Mouse (Mus musculus) MEL (cell line): ENCODE measurements at regions not wholly inside any gene's neighbourhood (a gene's known extent, or its start where the extent isn't known, plus 50 kb on each side); places are given as distances from the start of the nearest gene placed in this dataset.

ENCODE experiments used
- DNase-seq: peaks from one replicate; pipeline ENCODE4 v3.0.0; 2011; ENCODE audit warnings: low read depth, low spot score
- H3K27ac ChIP-seq: 2 replicates; pipeline ENCODE4 v1.5.1; 2012; ENCODE audit warnings: low read depth, mild to moderate bottlenecking, control low read depth, low read length, moderate library complexity; ENCODE audit not compliant: control insufficient read depth
- H3K27me3 ChIP-seq, 2 experiments: fragments of 150-350 bp in 1 of 2; sonication (generic) in 1 of 2; 2 replicates each; pipeline ENCODE4 v1.6.1; 2012; ENCODE audit warnings: low read length in 2 of 2, mild to moderate bottlenecking in 2 of 2, improper control_type of control experiment in 1 of 2, moderate library complexity in 1 of 2; ENCODE audit not compliant: insufficient read depth in 2 of 2, control insufficient read depth in 1 of 2
- H3K36me3 ChIP-seq, 2 experiments: 2 replicates each; pipeline ENCODE4 v1.6.1; 2012 to 2014; ENCODE audit warnings: low read length in 2 of 2, improper control_type of control experiment in 1 of 2, inconsistent platforms in 1 of 2, mild to moderate bottlenecking in 1 of 2; ENCODE audit not compliant: insufficient read depth in 2 of 2, control insufficient read depth in 1 of 2
- H3K4me1 ChIP-seq, 2 experiments: fragments of 150-350 bp in 1 of 2; sonication (generic) in 1 of 2; 2 replicates each; pipeline ENCODE4 v1.6.1; 2012; ENCODE audit warnings: low read length in 2 of 2, improper control_type of control experiment in 1 of 2, mild to moderate bottlenecking in 1 of 2; ENCODE audit not compliant: insufficient read depth in 2 of 2, control insufficient read depth in 1 of 2
- H3K4me3 ChIP-seq, 2 experiments: fragments of 150-350 bp in 1 of 2; sonication (generic) in 1 of 2; 2 replicates each; pipeline ENCODE4 v1.5.1; 2012; ENCODE audit warnings: low read depth in 2 of 2, low read length in 2 of 2, mild to moderate bottlenecking in 2 of 2, moderate library complexity in 2 of 2, control low read depth in 1 of 2, improper control_type of control experiment in 1 of 2; ENCODE audit not compliant: control insufficient read depth in 1 of 2, insufficient read depth in 1 of 2
- H3K79me2 ChIP-seq: 2 replicates; pipeline ENCODE4 v1.6.1; 2012; ENCODE audit warnings: mild to moderate bottlenecking, low read length, moderate library complexity; ENCODE audit not compliant: control insufficient read depth, poor library complexity, insufficient read depth
- H3K9ac ChIP-seq: 2 replicates; pipeline ENCODE4 v1.6.1; 2012; ENCODE audit warnings: low read depth, mild to moderate bottlenecking, control low read depth, low read length, moderate library complexity; ENCODE audit not compliant: control insufficient read depth, poor library complexity, severe bottlenecking
- H3K9me3 ChIP-seq: fragments of 150-350 bp; sonication (generic); replicated peaks from 2 replicates; pipeline ENCODE4 v1.6.1; 2012; ENCODE audit warnings: mild to moderate bottlenecking, low read length, improper control_type of control experiment, moderate library complexity; ENCODE audit not compliant: insufficient read depth
- BHLHE40 ChIP-seq: IDR thresholded peaks from 2 replicates; pipeline ENCODE4 v1.6.1; 2012; ENCODE audit warnings: low read depth, mild to moderate bottlenecking, inconsistent platforms, low read length, improper control_type of control experiment, borderline replicate concordance
- CHD2 ChIP-seq: IDR thresholded peaks from 2 replicates; pipeline ENCODE4 v1.6.1; 2011; ENCODE audit warnings: low read length, improper control_type of control experiment
- ELF1 ChIP-seq: IDR thresholded peaks from 2 replicates; pipeline ENCODE4 v1.6.1; 2014; ENCODE audit warnings: low read depth, mild to moderate bottlenecking, inconsistent platforms, low read length, improper control_type of control experiment, moderate library complexity
- ETS1 ChIP-seq: IDR thresholded peaks from 2 replicates; pipeline ENCODE4 v1.6.1; 2012; ENCODE audit warnings: low read depth, mild to moderate bottlenecking, inconsistent platforms, low read length, improper control_type of control experiment, moderate library complexity
- HCFC1 ChIP-seq: IDR thresholded peaks from 2 replicates; pipeline ENCODE4 v1.6.1; 2012; ENCODE audit warnings: low read depth, mild to moderate bottlenecking, inconsistent platforms, low read length, improper control_type of control experiment, moderate library complexity
- JUND ChIP-seq: IDR thresholded peaks from 2 replicates; pipeline ENCODE4 v1.6.1; 2011; ENCODE audit warnings: low read depth, mild to moderate bottlenecking, improper control_type of control experiment, low read length
- MAFK ChIP-seq: IDR thresholded peaks from 2 replicates; pipeline ENCODE4 v1.6.1; 2011; ENCODE audit warnings: low read depth, mild to moderate bottlenecking, low read length, improper control_type of control experiment, borderline replicate concordance
- MAX ChIP-seq: IDR thresholded peaks from 2 replicates; pipeline ENCODE4 v1.6.1; 2011; ENCODE audit warnings: low read length, improper control_type of control experiment
- MAZ ChIP-seq: IDR thresholded peaks from 2 replicates; pipeline ENCODE4 v1.6.1; 2012; ENCODE audit warnings: low read depth, mild to moderate bottlenecking, inconsistent platforms, low read length, improper control_type of control experiment
- MEF2A ChIP-seq: IDR thresholded peaks from 2 replicates; pipeline ENCODE4 v1.6.1; 2014; ENCODE audit warnings: low read depth, mild to moderate bottlenecking, inconsistent platforms, low read length, improper control_type of control experiment; ENCODE audit not compliant: poor library complexity, insufficient replicate concordance, severe bottlenecking; ENCODE audit errors: extremely low read depth
- MXI1 ChIP-seq: IDR thresholded peaks from 2 replicates; pipeline ENCODE4 v1.6.1; 2011; ENCODE audit warnings: mild to moderate bottlenecking, low read depth, low read length, improper control_type of control experiment
- NELFE ChIP-seq: IDR thresholded peaks from 2 replicates; pipeline ENCODE4 v1.6.1; 2011; ENCODE audit warnings: low read depth, low read length, improper control_type of control experiment
- POLR2A ChIP-seq, 2 experiments: IDR thresholded peaks; 2 replicates each; pipeline ENCODE4 v1.6.1; 2011 to 2012; ENCODE audit warnings: low read length in 2 of 2, mild to moderate bottlenecking in 2 of 2, control low read depth in 1 of 2, improper control_type of control experiment in 1 of 2, low read depth in 1 of 2, moderate library complexity in 1 of 2; ENCODE audit not compliant: control insufficient read depth in 1 of 2, insufficient read depth in 1 of 2, poor library complexity in 1 of 2
- POLR2AphosphoS2 ChIP-seq: IDR thresholded peaks from 2 replicates; pipeline ENCODE4 v1.6.1; 2011; ENCODE audit warnings: low read length, improper control_type of control experiment
- POLR2AphosphoS5 ChIP-seq: IDR thresholded peaks from 2 replicates; pipeline ENCODE4 v1.6.1; 2012; ENCODE audit warnings: low read depth, borderline replicate concordance, mild to moderate bottlenecking, inconsistent platforms, low read length, moderate library complexity, mixed read lengths
- SIN3A ChIP-seq: IDR thresholded peaks from 2 replicates; pipeline ENCODE4 v1.6.1; 2012; ENCODE audit warnings: low read length, improper control_type of control experiment, inconsistent platforms
- TAL1 ChIP-seq: IDR thresholded peaks from 2 replicates; pipeline ENCODE4 v1.6.1; 2012; ENCODE audit warnings: mild to moderate bottlenecking, inconsistent platforms, low read length, moderate library complexity, mixed read lengths
- TBP ChIP-seq: IDR thresholded peaks from 2 replicates; pipeline ENCODE4 v1.8.0; 2011; ENCODE audit warnings: low read depth, low read length, improper control_type of control experiment
- TCF12 ChIP-seq: IDR thresholded peaks from 2 replicates; pipeline ENCODE4 v1.6.1; 2014; ENCODE audit warnings: low read depth, mild to moderate bottlenecking, inconsistent platforms, low read length, improper control_type of control experiment, moderate library complexity
- UBTF ChIP-seq: IDR thresholded peaks from 2 replicates; pipeline ENCODE4 v1.6.1; 2012; ENCODE audit warnings: low read depth, mild to moderate bottlenecking, inconsistent platforms, low read length, improper control_type of control experiment, moderate library complexity, borderline replicate concordance; ENCODE audit not compliant: insufficient read depth
- USF2 ChIP-seq, 2 experiments: IDR thresholded peaks; 2 replicates each; pipeline ENCODE4 v1.6.1; 2011 to 2012; ENCODE audit warnings: improper control_type of control experiment in 2 of 2, low read length in 2 of 2, borderline replicate concordance in 1 of 2, inconsistent platforms in 1 of 2, low read depth in 1 of 2, mild to moderate bottlenecking in 1 of 2; ENCODE audit not compliant: insufficient read depth in 1 of 2
- ZMIZ1 ChIP-seq: IDR thresholded peaks from 2 replicates; pipeline ENCODE4 v1.6.1; 2012; ENCODE audit warnings: low read depth, mild to moderate bottlenecking, inconsistent platforms, low read length, improper control_type of control experiment, moderate library complexity
- ZNF384 ChIP-seq: IDR thresholded peaks from 2 replicates; pipeline ENCODE4 v1.6.1; 2012; ENCODE audit warnings: low read depth, mild to moderate bottlenecking, inconsistent platforms, low read length, improper control_type of control experiment

DNA sequence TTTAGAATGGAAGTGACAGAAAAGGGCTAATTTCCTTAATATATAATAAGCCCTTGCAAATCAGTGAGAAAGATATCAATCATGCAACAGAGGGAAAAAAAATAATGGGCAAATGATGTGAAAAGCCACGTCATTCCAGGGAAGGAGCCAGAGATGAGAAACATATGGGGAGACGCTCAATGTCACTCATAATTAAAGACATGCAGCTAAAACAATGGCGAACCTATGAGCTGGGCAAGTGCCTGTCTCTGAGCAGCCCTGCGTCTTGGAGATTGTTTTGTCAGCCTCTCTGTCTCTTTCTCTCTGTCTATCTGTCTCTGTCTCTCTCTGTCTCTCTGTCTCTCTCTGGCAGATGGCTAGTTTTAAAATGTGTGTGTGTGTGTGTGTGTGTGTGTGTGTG lies 360.1 kb downstream of the Zfp536 start:
- Histone ChIP-seq H3K9me3 (no peaks in the 10 kb centered on the region), H3K4me3 (no peak overlapping the region), H3K27ac (no peak overlapping the region), H3K4me1 (no peaks in the 10 kb centered on the region), H3K36me3 (no peaks in the 10 kb centered on the region), H3K9ac (no peak overlapping the region), H3K27me3 (no peaks in the 10 kb centered on the region), H3K79me2 (no peaks in the 10 kb centered on the region)
- TF ChIP-seq POLR2AphosphoS2 (no peak), SIN3A (no peak), MAX (no peak), ELF1 (no peak), JUND (no peak), TCF12 (no peak)
- no peak for DNase-seq

GRCm38 (mm10) chr7:37421704-37422103 lies 351.7 kb downstream of the Zfp536 start:
- Histone ChIP-seq H3K79me2 (no peaks in the 10 kb centered on the region), H3K4me3 (no peak overlapping the region), H3K9ac (no peak overlapping the region), H3K36me3 (no peaks in the 10 kb centered on the region), H3K27ac (no peak overlapping the region), H3K27me3 (no peaks in the 10 kb centered on the region), H3K9me3 (no peaks in the 10 kb centered on the region), H3K4me1 (no peaks in the 10 kb centered on the region)
- no peak for DNase-seq
- no peak for TF ChIP-seq MEF2A
- TF ChIP-seq ELF1: no peak
- TF ChIP-seq MAFK: no peak
- TF ChIP-seq CHD2: no peak
- TF ChIP-seq JUND: no peak
- no peak for TF ChIP-seq TAL1
- no peak for TF ChIP-seq NELFE
- TF ChIP-seq MAX: no peak
- no peak for TF ChIP-seq ZMIZ1
- no peak for TF ChIP-seq MXI1
- no peak for TF ChIP-seq ZNF384
- no peak for TF ChIP-seq HCFC1
- no peak for TF ChIP-seq USF2 (IDR thresholded peaks at IDR 0.05; ENCODE audit: borderline replicate concordance in 1 of 2, insufficient read depth in 1 of 2, low read depth in 1 of 2, low read length in 2 of 2)
- TF ChIP-seq ETS1: no peak
- TF ChIP-seq POLR2A (IDR thresholded peaks at IDR 0.05; ENCODE audit: control insufficient read depth in 1 of 2, insufficient read depth in 1 of 2, low read depth in 1 of 2, low read length in 2 of 2, poor library complexity in 1 of 2): no peak
- no peak for TF ChIP-seq POLR2AphosphoS5
- no peak for TF ChIP-seq MAZ
- TF ChIP-seq BHLHE40: no peak
- TF ChIP-seq UBTF: no peak
- TF ChIP-seq TBP: no peak
